Mouse (Mus musculus) kidney, adult 2 months (tissue): Measurements from ENCODE around the gene Plekha5.
"Not testable (repeated sequence)": the region's sequence is repeated elsewhere in the genome, so short reads cannot be mapped to it uniquely, and the experiment has no call there.

Experiments
- CTCF ChIP-seq: fragments of 200-500 bp; conservative IDR thresholded peaks from 2 replicates; pipeline ENCODE4 v1.5.1; 2011; ENCODE audit warnings: low read depth, mild to moderate bottlenecking, control low read depth, low read length, moderate library complexity, mixed read lengths; ENCODE audit not compliant: insufficient read depth, insufficient read length
- POLR2A ChIP-seq: fragments of 200-500 bp; IDR thresholded peaks from one replicate; pipeline ENCODE4 v1.6.1; 2011; ENCODE audit warnings: low read depth, low read length, control low read depth

DNA sequence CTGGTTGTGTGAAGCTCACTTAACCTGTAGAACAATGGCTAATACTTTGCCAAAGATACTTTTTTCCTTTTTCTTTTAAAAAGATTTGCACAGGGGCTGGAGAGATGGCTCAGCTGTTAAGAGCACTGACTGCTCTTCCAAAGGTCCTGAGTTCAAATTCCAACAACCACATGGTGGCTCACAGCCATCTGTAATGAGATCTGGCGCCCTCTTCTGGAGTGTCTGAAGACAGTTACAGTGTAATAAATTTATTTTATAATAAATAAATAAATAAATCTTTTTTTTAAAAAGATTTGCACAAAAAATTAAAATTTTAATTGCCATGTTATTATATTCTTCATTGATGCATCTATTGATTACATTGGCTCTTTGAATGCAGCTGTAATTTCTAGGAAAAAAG lies 77.0 kb downstream of the Plekha5 start:
- not testable (repeated sequence) for TF ChIP-seq CTCF, POLR2A
